Mouse (Mus musculus): Measurements from ENCODE around the gene Arhgef19.
A peak's percentile ranks its signal among the peaks of the same experiment; 100 is the strongest.

Gene Arhgef19

DNA sequence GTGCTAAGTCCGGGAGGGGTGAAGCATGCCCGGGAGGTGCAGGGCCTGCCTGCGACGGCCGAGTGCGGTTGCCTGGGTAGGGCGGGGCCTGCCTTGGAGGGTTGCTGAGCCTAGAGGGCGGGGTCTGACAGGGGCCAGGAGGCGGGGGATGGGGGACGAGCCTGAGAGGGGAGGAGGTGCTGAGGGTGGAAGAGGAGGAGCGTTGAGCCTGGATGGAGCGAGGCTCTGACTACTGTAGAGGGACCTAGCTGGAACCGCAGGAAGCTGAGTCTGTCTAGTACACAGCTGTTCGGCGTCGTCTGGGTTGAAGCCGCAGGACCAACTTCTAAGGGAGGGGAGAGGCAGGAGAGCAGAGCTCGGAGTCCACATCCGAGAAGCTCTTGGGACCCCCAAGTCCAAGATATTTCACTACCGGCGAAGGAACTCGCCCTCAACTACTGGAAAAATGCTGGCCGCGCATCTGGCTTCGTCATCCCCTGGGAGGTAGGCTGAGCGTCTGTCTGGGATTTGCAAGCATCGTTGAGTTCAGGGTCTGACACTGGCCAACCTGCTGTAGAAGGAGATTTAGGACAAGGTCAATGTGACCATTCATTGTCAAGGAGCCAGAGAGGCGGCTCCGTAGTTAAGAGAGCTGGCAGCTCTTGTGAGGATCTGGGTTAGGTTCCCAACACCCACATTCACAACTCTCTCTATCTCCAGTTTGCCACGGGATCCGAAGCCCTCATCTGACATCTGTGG is at the start of gene Arhgef19:
Arhgef19 (plus strand) TSS at position 112 of the 738 bp plus-strand sequence.
- peak; percentile 77 for DNase-seq (ENCODE audit: low read depth, low spot score)

DNA sequence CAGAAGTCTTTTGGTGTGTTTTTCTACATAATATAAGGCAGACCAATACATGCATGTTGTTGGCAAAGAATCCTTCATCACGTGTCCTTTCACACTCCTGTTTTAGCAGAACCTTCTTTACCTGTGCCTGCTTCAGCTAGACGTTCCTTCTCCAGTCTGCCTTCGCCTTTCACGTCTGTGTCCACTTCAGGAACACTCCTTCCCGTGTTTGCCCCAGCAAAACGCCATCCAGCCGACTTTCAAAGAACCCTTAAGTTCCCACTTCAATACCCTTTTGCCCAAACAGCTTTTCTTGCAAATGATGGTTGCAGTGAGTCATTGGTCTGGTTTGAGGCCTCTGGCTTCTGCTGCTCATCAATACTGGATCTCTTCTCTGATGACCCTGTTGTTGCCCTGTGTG is 48.0 kb upstream of the Arhgef19 start:
- no peak for DNase-seq (ENCODE audit: low read depth, low spot score)

DNA sequence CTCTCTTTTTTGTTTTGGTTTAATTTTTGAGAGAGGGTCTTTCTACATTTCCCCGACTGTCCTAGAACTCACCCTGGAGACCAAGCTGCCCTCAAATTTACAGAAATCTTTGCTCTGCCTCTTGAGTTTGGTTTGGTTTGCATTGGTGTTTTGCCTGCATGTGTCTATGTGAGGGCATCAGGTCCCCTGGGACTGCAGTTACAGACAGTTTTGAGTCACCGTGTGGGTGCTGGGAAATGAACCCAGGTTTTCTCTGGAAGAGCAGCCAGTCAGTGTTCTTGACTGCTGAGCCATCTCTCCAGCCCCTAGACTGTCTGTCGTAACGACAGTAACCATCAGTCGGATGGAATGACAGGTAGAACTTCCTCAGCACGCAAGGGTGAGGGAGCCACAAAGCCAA is 44.7 kb upstream of the Arhgef19 start:
- no peak for DNase-seq (ENCODE audit: low read depth, low spot score)

DNA sequence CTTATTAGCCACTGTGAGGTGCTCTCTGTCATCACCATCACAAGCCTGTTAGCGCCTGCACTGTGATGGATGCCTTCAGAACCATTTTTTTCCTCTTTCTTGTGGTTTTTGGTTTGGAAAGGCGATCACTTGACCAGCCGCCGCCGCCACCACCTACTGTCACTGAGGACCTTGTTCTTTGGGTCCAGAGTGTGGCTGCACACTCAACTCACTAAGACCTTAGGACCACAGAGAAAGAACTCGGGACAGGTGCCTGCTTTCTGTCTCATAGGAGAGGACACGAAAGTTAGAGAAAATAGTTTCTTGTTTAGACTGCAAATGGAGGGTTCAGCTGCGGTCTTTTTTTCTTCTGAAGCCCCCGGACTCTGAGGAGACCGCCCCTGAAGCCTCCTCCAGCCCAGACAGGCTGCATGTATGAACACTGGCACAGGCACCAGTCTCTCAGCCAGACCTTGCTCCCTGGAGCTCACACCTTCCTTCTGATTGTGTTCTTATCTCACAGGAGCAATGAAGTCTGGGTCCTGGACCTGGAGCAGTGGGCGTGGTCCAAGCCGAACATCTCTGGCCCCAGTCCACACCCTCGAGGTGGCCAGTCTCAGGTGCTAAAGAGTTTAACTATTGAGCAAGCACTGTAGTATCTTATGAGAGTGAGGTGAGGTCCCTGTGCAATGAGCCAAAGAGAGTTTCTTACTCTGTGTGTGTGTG is 42.2 kb upstream of the Arhgef19 start:
- DNase-seq (ENCODE audit: low read depth, low spot score), result no peak

GRCm38 (mm10) chr4:141197686-141198035 is 41.6 kb upstream of the Arhgef19 start:
- no peak for DNase-seq (ENCODE audit: low read depth, low spot score)

DNA sequence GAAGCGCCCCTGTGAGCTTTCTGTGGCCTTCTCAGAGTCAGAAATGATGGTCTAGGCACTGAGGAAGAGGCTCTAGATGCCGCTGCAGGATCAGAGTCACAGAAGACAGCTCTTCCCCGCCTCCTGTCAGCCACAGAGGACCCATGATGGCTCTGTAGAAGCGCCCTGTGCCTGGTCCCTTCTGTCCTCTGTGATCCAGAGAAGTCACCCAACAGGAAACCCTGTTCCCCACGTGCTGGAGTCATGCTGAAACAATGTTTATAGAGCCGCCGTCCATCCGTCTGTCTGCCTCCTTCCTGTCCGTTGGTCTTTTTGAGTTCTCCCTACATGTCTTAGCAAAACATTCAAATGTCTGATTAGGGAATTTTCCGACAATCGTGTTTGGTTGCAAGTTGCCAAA is 38.4 kb upstream of the Arhgef19 start:
- no peak for DNase-seq (ENCODE audit: low read depth, low spot score)

DNA sequence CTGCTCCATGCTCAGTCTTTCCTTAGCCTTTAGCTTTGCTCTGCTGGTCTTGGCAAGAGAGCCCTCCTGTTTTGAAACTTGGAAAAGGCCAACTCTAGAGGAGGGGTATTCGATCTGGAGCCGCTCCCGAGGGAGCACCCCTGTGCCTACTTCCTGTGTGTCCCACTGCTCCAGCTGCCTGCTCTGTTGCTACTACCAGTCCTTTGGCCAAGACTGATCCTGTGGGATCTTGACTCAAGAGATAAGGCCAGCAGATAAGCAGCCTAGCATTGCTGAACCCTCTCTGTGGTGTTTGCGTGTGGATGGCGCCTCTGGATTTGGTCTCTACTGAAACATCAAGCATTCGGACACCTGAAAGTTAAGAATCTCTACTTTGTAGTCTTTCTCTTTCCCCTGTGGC is 37.1 kb upstream of the Arhgef19 start:
- DNase-seq (ENCODE audit: low read depth, low spot score), result no peak

- DNase-seq (ENCODE audit: low read depth, low spot score), result peak; percentile 38
These were observed 34.7 kb upstream of the Arhgef19 start for GRCm38 (mm10) chr4:141204580-141205061.

GRCm38 (mm10) chr4:141207081-141207480 is 32.2 kb upstream of the Arhgef19 start:
- DNase-seq (ENCODE audit: low read depth, low spot score), result no peak

- DNase-seq (ENCODE audit: low read depth, low spot score), result no peak
These were observed 28.6 kb upstream of the Arhgef19 start for GRCm38 (mm10) chr4:141210524-141211219.

DNA sequence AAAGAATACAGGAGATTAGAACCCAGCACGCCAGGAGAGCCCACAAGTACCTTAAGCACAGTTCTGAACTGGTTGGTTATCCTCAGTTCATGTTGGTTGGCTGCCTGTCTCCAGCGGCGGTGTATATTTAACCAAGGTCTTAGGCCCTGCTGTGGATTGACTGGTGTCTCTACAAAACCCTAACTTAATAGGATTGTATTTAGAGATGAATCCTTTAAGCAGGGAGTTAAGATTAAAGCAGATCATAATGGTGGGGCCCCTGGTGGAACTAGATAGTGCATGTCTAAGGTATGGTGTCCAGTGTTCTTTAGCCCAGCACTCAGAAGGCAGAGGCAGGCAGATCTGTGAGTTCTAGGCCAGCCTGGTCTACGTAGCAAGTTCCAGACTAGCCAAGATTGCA is 27.7 kb upstream of the Arhgef19 start:
- no peak for DNase-seq (ENCODE audit: low read depth, low spot score)

- DNase-seq (ENCODE audit: low read depth, low spot score), result no peak
These were observed 26.4 kb upstream of the Arhgef19 start for GRCm38 (mm10) chr4:141212892-141213291.

DNA sequence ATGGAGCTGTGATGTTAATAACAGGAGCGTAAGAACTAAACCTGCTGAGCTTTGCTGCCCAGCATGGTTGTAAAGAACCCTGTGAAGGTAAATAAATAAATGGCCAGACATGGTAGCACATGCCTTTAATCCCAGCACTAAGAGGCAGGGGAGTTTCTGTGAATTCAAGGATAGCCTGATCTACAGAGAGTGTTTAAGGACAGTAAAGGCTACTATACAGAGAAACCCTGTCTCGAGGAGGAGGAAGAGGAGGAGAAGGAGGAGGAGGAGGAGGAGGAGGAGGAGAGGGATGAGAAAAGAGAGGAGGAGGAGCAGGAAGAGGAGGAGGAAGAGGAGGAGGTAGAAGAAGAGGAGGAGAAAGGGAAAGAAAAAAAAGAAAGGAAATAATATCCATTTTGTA is 26.0 kb upstream of the Arhgef19 start:
- no peak for DNase-seq (ENCODE audit: low read depth, low spot score)

- DNase-seq (ENCODE audit: low read depth, low spot score), result peak; percentile 96
These were observed 25.4 kb upstream of the Arhgef19 start, which contains the start of gene Rsg1 for GRCm38 (mm10) chr4:141213770-141214336. Gene Rsg1 (plus strand): TSS chr4:141213956.

- DNase-seq (ENCODE audit: low read depth, low spot score), result peak; percentile 48
These were observed 24.9 kb upstream of the Arhgef19 start for GRCm38 (mm10) chr4:141214337-141214851.

- no peak for DNase-seq (ENCODE audit: low read depth, low spot score)
These were observed 19.6 kb upstream of the Arhgef19 start for GRCm38 (mm10) chr4:141219583-141220213.

DNA sequence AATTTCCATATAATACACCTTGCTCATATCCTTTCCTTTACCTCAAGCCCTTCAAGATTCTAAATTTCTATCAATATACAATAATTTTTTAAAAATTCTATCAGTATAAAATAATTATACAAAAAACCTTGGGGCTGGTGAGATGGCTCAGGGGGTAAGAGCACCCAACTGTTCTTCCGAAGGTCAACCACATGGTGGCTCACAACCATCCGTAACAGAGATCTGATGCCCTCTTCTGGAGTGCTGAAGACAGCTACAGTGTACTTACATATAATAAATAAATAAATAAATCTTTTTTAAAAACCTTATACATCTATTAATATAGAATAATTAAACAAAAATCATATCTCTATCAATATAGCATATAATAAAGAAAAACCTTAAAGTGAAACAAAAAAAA is 17.5 kb upstream of the Arhgef19 start:
- no peak for DNase-seq (ENCODE audit: low read depth, low spot score)

- DNase-seq (ENCODE audit: low read depth, low spot score), result no peak
These were observed 16.5 kb upstream of the Arhgef19 start for GRCm38 (mm10) chr4:141222752-141223151.

GRCm38 (mm10) chr4:141228687-141229086 is 10.6 kb upstream of the Arhgef19 start:
- no peak for DNase-seq (ENCODE audit: low read depth, low spot score)

- no peak for DNase-seq (ENCODE audit: low read depth, low spot score)
These were observed 6.1 kb upstream of the Arhgef19 start for GRCm38 (mm10) chr4:141233196-141233595.

DNA sequence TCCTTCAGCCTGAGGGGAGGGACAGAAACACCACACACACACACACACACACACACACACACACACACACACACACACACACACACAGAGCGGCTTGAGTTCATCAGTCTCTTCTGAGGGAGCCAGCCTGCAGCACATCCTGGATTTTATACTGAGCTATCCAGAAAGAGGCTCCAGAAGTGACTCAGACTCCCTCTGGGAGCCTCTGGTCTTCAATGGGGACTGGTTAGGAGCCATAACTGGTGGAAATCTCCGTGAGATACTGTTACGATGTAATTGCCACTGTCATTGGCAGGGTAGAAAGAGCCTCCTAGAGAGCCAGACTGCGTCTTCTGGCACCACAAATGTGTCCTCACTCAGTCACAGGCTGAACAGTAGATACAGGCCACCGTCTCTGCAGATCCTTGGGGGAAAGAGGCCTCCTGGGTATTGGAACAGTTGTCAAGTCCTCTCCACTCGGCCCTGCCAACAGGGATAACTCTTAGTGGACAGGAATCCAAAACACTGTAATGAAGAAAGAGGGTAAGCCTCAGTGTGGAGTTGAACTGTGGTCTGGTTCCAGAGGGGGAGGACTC is 3.7 kb upstream of the Arhgef19 start:
- DNase-seq (ENCODE audit: low read depth, low spot score), result no peak
